Mouse (Mus musculus) gastrocnemius, adult 2 months (tissue): ENCODE measurements around the gene 2610507B11Rik. TPM values are rescaled to one million over a fixed set of nuclear protein-coding genes. Genes with fewer than 3 reads are reported as not detected.

ENCODE experiments used
- DNase-seq: peaks from one replicate; pipeline ENCODE4 v3.0.0; 2022
- H3K27ac ChIP-seq: fragments of 200-600 bp; 2 replicates; pipeline ENCODE4 v1.8.1; 2022; ENCODE audit warnings: mild to moderate bottlenecking
- H3K4me3 ChIP-seq: fragments of 200-600 bp; 2 replicates; pipeline ENCODE4 v1.8.1; 2022; ENCODE audit warnings: mild to moderate bottlenecking, moderate library complexity
- CTCF ChIP-seq: fragments of 200-600 bp; IDR thresholded peaks from 2 replicates; pipeline ENCODE4 v1.8.1; 2022; ENCODE audit warnings: antibody characterized with exemption, mild to moderate bottlenecking, moderate library complexity
- intact Hi-C: fragments of 180-260 bp; cut with DNase I; formaldehyde crosslinking; loops from one replicate; pipeline ENCODE4 v1.15.1; 2025
- total RNA-seq, 2 experiments: library from RNA; stranded (reverse); gene quantifications; 2 replicates each; pipeline ENCODE4 v1.2.3; 2021

Gene 2610507B11Rik
- total RNA-seq, 2 experiments from 2014 or later, result 221 to 231 TPM

- 0 out of 2 replicates have a peak, but pooled peaks have one; percentile 13 for TF ChIP-seq CTCF
- H3K27ac ChIP-seq, result peak within 1 kb of the TSS; percentile 95
- H3K4me3 ChIP-seq, result peak within 1 kb of the TSS; percentile 87
- peak; percentile 99 for DNase-seq
- intact Hi-C loops, result no loop called here
Measured at GRCm38 (mm10) chr11:78327634-78328511, 66.3 kb downstream of the 2610507B11Rik start, which contains the start of gene Pigs. TSS of gene Pigs (plus strand) at chr11:78328415.

GRCm38 (mm10) chr11:78328512-78329056 lies 67.0 kb downstream of the 2610507B11Rik start:
- TF ChIP-seq CTCF, result no peak
- intact Hi-C loops, result no loop called here
- Histone ChIP-seq H3K27ac (peak overlapping the region; percentile 95), H3K4me3 (peak overlapping the region; percentile 87)
- no peak for DNase-seq

GRCm38 (mm10) chr11:78332676-78333075 lies 71.1 kb downstream of the 2610507B11Rik start:
- Histone ChIP-seq H3K27ac (no peak overlapping the region), H3K4me3 (no peak overlapping the region)
- TF ChIP-seq CTCF, result no peak
- no peak for DNase-seq
- intact Hi-C loops, result no loop called here

- no peak overlapping the region for H3K27ac ChIP-seq
- no peak overlapping the region for H3K4me3 ChIP-seq
- no peak for TF ChIP-seq CTCF
- intact Hi-C loops, result no loop called here
- DNase-seq, result no peak
Measured at GRCm38 (mm10) chr11:78333992-78334391, 72.4 kb downstream of the 2610507B11Rik start.

GRCm38 (mm10) chr11:78337040-78337439 lies 75.5 kb downstream of the 2610507B11Rik start:
- intact Hi-C loops, result no loop called here
- H3K4me3 ChIP-seq, result no peak overlapping the region
- DNase-seq, result peak; percentile 76
- no peak for TF ChIP-seq CTCF
- H3K27ac ChIP-seq, result peak overlapping the region; percentile 84

Other genes with a start within 250 kb of the 2610507B11Rik start
- 1 to 10 TPM in 1 of 2 experiments, under 1 TPM in 1; 0.74 to 1.1 TPM for gene Dhrs13, start 229.5 kb upstream of the 2610507B11Rik start, total RNA-seq
- 10 to 100 TPM; 46.0 to 49.8 TPM for gene Flot2, start 223.8 kb upstream of the 2610507B11Rik start, total RNA-seq
- 10 to 100 TPM; 18.8 to 26.2 TPM for gene Eral1, start 181.4 kb upstream of the 2610507B11Rik start, total RNA-seq
- 1 to 10 TPM; 7.1 to 7.9 TPM for gene Fam222b, start 167.1 kb upstream of the 2610507B11Rik start, total RNA-seq
- gene Traf4, start 96.2 kb upstream of the 2610507B11Rik start, total RNA-seq, result 1 to 10 TPM; 2.1 to 2.8 TPM
- gene Nek8, start 85.1 kb upstream of the 2610507B11Rik start, total RNA-seq, result under 1 TPM; 0.36 to 0.75 TPM
- gene Tlcd1, start 85.0 kb upstream of the 2610507B11Rik start, total RNA-seq, result 1 to 10 TPM; 1.3 to 1.7 TPM
- 100 to 1,000 TPM; 760 to 970 TPM for gene Rpl23a, start 78.2 kb upstream of the 2610507B11Rik start, total RNA-seq
- gene Rab34, start 73.3 kb upstream of the 2610507B11Rik start, total RNA-seq, result 1 to 10 TPM; 3.3 to 4.6 TPM
- under 1 TPM in 1 of 2 experiments, not detected in 1; 0.81 TPM for gene Proca1, start 68.4 kb upstream of the 2610507B11Rik start, total RNA-seq
- 10 to 100 TPM; 47.3 to 48.0 TPM for gene Sdf2, start 16.0 kb upstream of the 2610507B11Rik start, total RNA-seq
- 10 to 100 TPM; 30.3 to 33.7 TPM for gene Supt6, start 15.8 kb upstream of the 2610507B11Rik start, total RNA-seq
- gene BC030499, start 29.1 kb downstream of the 2610507B11Rik start, total RNA-seq, result under 1 TPM; 0.75 to 0.87 TPM
- gene Spag5, start 39.8 kb downstream of the 2610507B11Rik start, total RNA-seq, result 1 to 10 TPM in 1 of 2 experiments, under 1 TPM in 1; 0.81 to 2.0 TPM
- gene Aldoc, start 61.2 kb downstream of the 2610507B11Rik start, total RNA-seq, result 1 to 10 TPM; 1.6 to 2.7 TPM
- gene Pigs, start 66.7 kb downstream of the 2610507B11Rik start, total RNA-seq, result 10 to 100 TPM; 20.0 to 21.3 TPM
- gene Unc119, start 81.7 kb downstream of the 2610507B11Rik start, total RNA-seq, result 1 to 10 TPM; 7.1 to 9.2 TPM
- gene Foxn1, start 124.8 kb downstream of the 2610507B11Rik start, total RNA-seq, result not detected
- not detected for gene Slc13a2, start 160.5 kb downstream of the 2610507B11Rik start, total RNA-seq
- gene Slc46a1, start 203.9 kb downstream of the 2610507B11Rik start, total RNA-seq, result 1 to 10 TPM in 1 of 2 experiments, under 1 TPM in 1; 0.77 to 1.4 TPM
- under 1 TPM; 0.64 to 0.71 TPM for gene Sarm1, start 236.0 kb downstream of the 2610507B11Rik start, total RNA-seq
- gene Vtn, start 237.3 kb downstream of the 2610507B11Rik start, total RNA-seq, result 10 to 100 TPM; 11.7 to 14.5 TPM
- gene Sebox, start 241.7 kb downstream of the 2610507B11Rik start, total RNA-seq, result not detected